Mouse (Mus musculus): ENCODE measurements around the gene Arntl2. TPM values are rescaled to one million over a fixed set of nuclear protein-coding genes. Genes with fewer than 3 reads are reported as not detected.

Gene Arntl2
- total and polyA plus RNA-seq, 3 experiments: 16.8 to 20.6 TPM; not detected in 1

DNA sequence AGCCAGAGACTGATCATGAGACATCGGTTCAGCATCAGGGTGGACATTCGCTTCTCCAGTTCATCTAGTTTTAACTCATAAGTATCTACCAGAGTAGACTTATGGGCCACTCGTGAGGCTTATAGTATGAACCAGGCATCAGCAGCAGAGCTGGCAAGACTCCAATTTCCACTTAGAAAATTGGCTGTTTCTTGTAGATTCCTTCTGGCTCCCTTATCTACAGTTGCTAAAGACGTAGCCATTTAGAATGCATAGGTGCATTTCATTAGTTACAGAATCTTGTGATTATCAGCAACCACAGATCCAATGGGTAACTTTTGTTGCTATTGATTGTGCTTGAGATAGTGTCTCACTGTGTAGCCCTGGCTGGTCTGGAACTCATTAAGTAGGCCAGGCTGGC, 56.9 kb downstream of the Arntl2 start (continued):
- TF ChIP-seq ETS1 (IDR thresholded peaks at IDR 0.05; ENCODE audit: low read depth, low read length) (peak; percentile 71), POLR2AphosphoS5 (IDR thresholded peaks at IDR 0.05; ENCODE audit: borderline replicate concordance, low read depth, low read length) (no peak)

DNA sequence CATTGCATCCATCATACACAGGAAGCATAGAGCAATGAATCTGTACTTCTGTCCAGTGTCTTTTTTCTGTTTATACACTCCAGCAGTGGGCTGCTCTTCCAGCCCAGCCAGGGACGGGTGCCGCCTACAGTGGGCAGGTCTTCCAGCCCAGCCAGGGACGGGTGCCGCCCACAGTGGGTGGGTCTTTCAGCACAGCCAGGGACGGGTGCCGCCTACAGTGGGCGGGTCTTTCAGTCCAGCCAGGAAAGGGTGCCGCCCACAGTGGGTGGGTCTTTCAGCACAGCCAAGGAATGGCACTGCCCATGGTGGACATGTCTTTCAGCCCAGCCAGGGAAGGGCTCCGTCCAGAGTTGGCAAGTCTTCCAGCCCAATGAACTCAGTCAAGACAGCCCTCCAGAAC, 59.3 kb downstream of the Arntl2 start:
- no peak for TF ChIP-seq UBTF (IDR thresholded peaks at IDR 0.05; ENCODE audit: borderline replicate concordance, insufficient read depth, low read depth, low read length)
- TF ChIP-seq E2F4 (IDR thresholded peaks at IDR 0.05; ENCODE audit: borderline replicate concordance, low read depth, low read length): no peak
- TF ChIP-seq USF2 (IDR thresholded peaks at IDR 0.05; ENCODE audit: borderline replicate concordance in 1 of 2, insufficient read depth in 1 of 2, low read depth in 1 of 2, low read length in 2 of 2): no peak
- TF ChIP-seq MYB (IDR thresholded peaks at IDR 0.05; ENCODE audit: low read depth, low read length): no peak
- no peak for TF ChIP-seq MYC (IDR thresholded peaks at IDR 0.05; ENCODE audit: low read depth, low read length)
- no peak for TF ChIP-seq POLR2AphosphoS5 (IDR thresholded peaks at IDR 0.05; ENCODE audit: borderline replicate concordance, low read depth, low read length)
- TF ChIP-seq BHLHE40 (IDR thresholded peaks at IDR 0.05; ENCODE audit: borderline replicate concordance, low read depth, low read length): no peak
- no peak for TF ChIP-seq HCFC1 (IDR thresholded peaks at IDR 0.05; ENCODE audit: low read depth, low read length)
- no peak for TF ChIP-seq CHD1 (IDR thresholded peaks at IDR 0.05; ENCODE audit: low read depth, low read length)
- Histone ChIP-seq H3K79me2 (ENCODE audit: control insufficient read depth, insufficient read depth, low read length, poor library complexity) (no peaks in the 10 kb centered on the region), H3K4me1 (ENCODE audit: control insufficient read depth in 1 of 2, insufficient read depth in 2 of 2, low read length in 2 of 2) (peaks cover 18 to 23% of the 10 kb centered on the region in 2 experiments), H3K9me3 (replicated peaks; ENCODE audit: insufficient read depth, low read length) (no peaks in the 10 kb centered on the region), H3K4me3 (ENCODE audit: control insufficient read depth in 1 of 2, insufficient read depth in 1 of 2, low read depth in 2 of 2, low read length in 2 of 2) (no peak overlapping the region), H3K27ac (ENCODE audit: control insufficient read depth, low read depth, low read length) (no peak overlapping the region), H3K36me3 (ENCODE audit: control insufficient read depth in 1 of 2, insufficient read depth in 2 of 2, low read length in 2 of 2) (peaks cover 0 to 22% of the 10 kb centered on the region in 2 experiments; a peak in 2 of 4 replicates), H3K9ac (ENCODE audit: control insufficient read depth, low read depth, low read length, poor library complexity, severe bottlenecking) (no peak overlapping the region), H3K27me3 (ENCODE audit: control insufficient read depth in 1 of 2, insufficient read depth in 2 of 2, low read length in 2 of 2) (no peaks in the 10 kb centered on the region)
- DNase-seq (ENCODE audit: low read depth, low spot score): peak; percentile 49

DNA sequence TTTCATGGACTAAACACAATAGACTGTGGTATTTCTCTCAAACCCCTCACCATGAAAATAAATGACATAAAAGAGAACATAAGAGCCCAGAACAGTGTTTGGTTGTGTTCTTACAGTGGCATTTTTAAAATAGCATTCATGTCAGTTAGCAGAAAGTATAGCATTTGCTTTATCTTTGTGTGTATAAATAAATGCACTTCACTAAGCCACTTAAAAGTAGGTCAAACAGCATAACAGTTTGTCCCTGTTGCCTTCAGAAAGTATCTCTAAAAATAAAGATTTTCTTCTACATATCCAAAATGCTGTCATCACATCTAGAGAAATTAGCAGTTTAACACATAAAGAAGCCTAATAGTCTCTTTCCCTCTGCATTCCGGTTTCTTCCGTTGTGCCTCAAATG, 61.5 kb downstream of the Arntl2 start:
- Histone ChIP-seq H3K4me3 (ENCODE audit: control insufficient read depth in 1 of 2, insufficient read depth in 1 of 2, low read depth in 2 of 2, low read length in 2 of 2) (no peak overlapping the region), H3K36me3 (ENCODE audit: control insufficient read depth in 1 of 2, insufficient read depth in 2 of 2, low read length in 2 of 2) (peaks cover 0 to 12% of the 10 kb centered on the region in 2 experiments; a peak in 2 of 4 replicates), H3K4me1 (ENCODE audit: control insufficient read depth in 1 of 2, insufficient read depth in 2 of 2, low read length in 2 of 2) (peaks cover 11 to 15% of the 10 kb centered on the region in 2 experiments), H3K9ac (ENCODE audit: control insufficient read depth, low read depth, low read length, poor library complexity, severe bottlenecking) (no peak overlapping the region), H3K27ac (ENCODE audit: control insufficient read depth, low read depth, low read length) (no peak overlapping the region), H3K9me3 (replicated peaks; ENCODE audit: insufficient read depth, low read length) (no peaks in the 10 kb centered on the region), H3K79me2 (ENCODE audit: control insufficient read depth, insufficient read depth, low read length, poor library complexity) (no peaks in the 10 kb centered on the region), H3K27me3 (ENCODE audit: control insufficient read depth in 1 of 2, insufficient read depth in 2 of 2, low read length in 2 of 2) (no peaks in the 10 kb centered on the region)
- TF ChIP-seq SIN3A (IDR thresholded peaks at IDR 0.05; ENCODE audit: low read length): no peak
- no peak for TF ChIP-seq GATA1 (IDR thresholded peaks at IDR 0.05; ENCODE audit: low read depth, low read length)
- no peak for TF ChIP-seq MEF2A (IDR thresholded peaks at IDR 0.05; ENCODE audit: extremely low read depth, insufficient replicate concordance, low read depth, low read length, poor library complexity, severe bottlenecking)
- no peak for TF ChIP-seq RAD21 (IDR thresholded peaks at IDR 0.05; ENCODE audit: low read depth, low read length)
- no peak for TF ChIP-seq MXI1 (IDR thresholded peaks at IDR 0.05; ENCODE audit: low read depth, low read length)
- TF ChIP-seq ETS1 (IDR thresholded peaks at IDR 0.05; ENCODE audit: low read depth, low read length): no peak
- no peak for TF ChIP-seq BHLHE40 (IDR thresholded peaks at IDR 0.05; ENCODE audit: borderline replicate concordance, low read depth, low read length)
- TF ChIP-seq TBP (IDR thresholded peaks at IDR 0.05; ENCODE audit: low read depth, low read length): no peak
- TF ChIP-seq MAFK (IDR thresholded peaks at IDR 0.05; ENCODE audit: borderline replicate concordance, low read depth, low read length): no peak
- DNase-seq (ENCODE audit: low read depth, low spot score): no peak
